Mouse (Mus musculus) embryo, embryonic 11.5 days (tissue): Measurements from ENCODE around the gene Etnk1.
"Not testable (repeated sequence)": the region's sequence is repeated elsewhere in the genome, so short reads cannot be mapped to it uniquely, and the experiment has no call there.

Experiments used
- DNase-seq: peaks from one replicate; pipeline ENCODE4 v3.0.0-alpha.2; 2012; ENCODE audit warnings: low read depth, low spot score

Gene Etnk1

GRCm38 (mm10) chr6:143149766-143150291 lies 17.2 kb upstream of the Etnk1 start:
- DNase-seq = no peak

GRCm38 (mm10) chr6:143151081-143151995 lies 15.7 kb upstream of the Etnk1 start:
- DNase-seq = not testable (repeated sequence)

- no peak for DNase-seq
These were observed 14.6 kb upstream of the Etnk1 start for GRCm38 (mm10) chr6:143152321-143152827.

- no peak for DNase-seq
These were observed 13.9 kb upstream of the Etnk1 start for GRCm38 (mm10) chr6:143153160-143153559.

GRCm38 (mm10) chr6:143153751-143154494 lies 13.1 kb upstream of the Etnk1 start:
- no peak for DNase-seq

- DNase-seq = no peak
These were observed 12.1 kb upstream of the Etnk1 start for GRCm38 (mm10) chr6:143154885-143155284.

- no peak for DNase-seq
These were observed 11.0 kb upstream of the Etnk1 start for GRCm38 (mm10) chr6:143155996-143156395.

- DNase-seq = no peak
These were observed 10.3 kb upstream of the Etnk1 start for GRCm38 (mm10) chr6:143156684-143157083.

- DNase-seq = no peak
These were observed 9.6 kb upstream of the Etnk1 start for GRCm38 (mm10) chr6:143157401-143157800.

- no peak for DNase-seq
These were observed 6.3 kb upstream of the Etnk1 start for GRCm38 (mm10) chr6:143160572-143161231.

- DNase-seq = no peak
These were observed 4.7 kb upstream of the Etnk1 start for GRCm38 (mm10) chr6:143162161-143162877.

GRCm38 (mm10) chr6:143163956-143164905 lies 2.8 kb upstream of the Etnk1 start:
- DNase-seq = no peak

GRCm38 (mm10) chr6:143164906-143165255 lies 2.1 kb upstream of the Etnk1 start:
- DNase-seq = no peak

GRCm38 (mm10) chr6:143165404-143166257 lies 1.4 kb upstream of the Etnk1 start:
- no peak for DNase-seq

GRCm38 (mm10) chr6:143167409-143167919 lies 443 bp downstream of the Etnk1 start:
- DNase-seq = no peak

GRCm38 (mm10) chr6:143167981-143168674 lies 1.1 kb downstream of the Etnk1 start:
- DNase-seq = no peak

GRCm38 (mm10) chr6:143169385-143169784 lies 2.4 kb downstream of the Etnk1 start:
- DNase-seq = no peak
